Mouse (Mus musculus): ENCODE data around the gene Tcaim. TPM values are rescaled to one million over a fixed set of nuclear protein-coding genes. Genes with fewer than 3 reads are reported as not detected.

The Tcaim gene
- 8.1 and 9.3 TPM in 2 replicates for polyA plus RNA-seq (2016; fragmentation: Nextera tagmentation; extraction: Ambion mirVana)

DNA sequence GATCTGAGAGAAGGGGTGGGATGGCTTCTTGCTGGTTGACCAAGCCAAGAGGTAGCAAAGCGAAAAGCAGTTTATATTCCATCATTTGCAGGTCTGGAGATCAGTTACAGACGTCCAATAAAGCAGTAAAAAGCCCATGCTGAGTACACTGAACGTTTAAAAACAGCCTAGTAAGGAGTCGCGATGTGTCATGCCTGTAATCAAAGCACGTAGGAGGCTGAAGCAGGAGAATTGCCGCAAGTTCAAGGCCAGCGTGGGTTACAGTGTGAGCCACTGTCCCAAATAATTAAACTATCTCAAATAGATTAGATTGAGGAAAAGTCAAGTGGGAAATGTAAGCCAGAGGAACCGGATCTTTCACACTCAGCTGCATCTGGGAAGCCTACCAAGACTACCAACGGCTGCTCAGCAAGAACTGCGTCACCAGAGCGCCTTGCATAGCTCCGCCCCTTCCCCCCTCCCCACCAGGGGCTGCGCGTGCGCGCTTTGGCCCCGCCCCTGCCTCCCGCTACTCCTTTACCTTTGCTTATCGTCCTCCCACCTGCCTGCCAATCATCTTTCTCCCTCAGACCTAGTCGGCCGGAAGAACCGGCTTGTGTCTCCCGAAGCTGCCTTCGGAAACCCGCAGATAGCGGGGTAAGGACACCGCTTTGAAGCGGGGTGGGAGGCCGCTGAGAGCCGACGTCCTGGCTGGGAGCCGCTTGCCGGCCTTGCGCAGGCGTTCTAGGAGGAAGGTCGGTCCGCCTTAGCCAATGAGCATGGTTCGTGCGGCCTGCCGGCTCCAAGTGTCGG is at the start of gene Tcaim:
Gene Tcaim, plus strand, starts transcription at position 487 of the 792 bp plus-strand sequence.
- WGBS: 7% methylated on average over 42 of the region's 42 CpGs
- peak; percentile 99 for ATAC-seq (ENCODE audit: low FRiP score)
- H3K4me2 ChIP-seq (replicated peaks): peak within 1 kb of the TSS; percentile 86

DNA sequence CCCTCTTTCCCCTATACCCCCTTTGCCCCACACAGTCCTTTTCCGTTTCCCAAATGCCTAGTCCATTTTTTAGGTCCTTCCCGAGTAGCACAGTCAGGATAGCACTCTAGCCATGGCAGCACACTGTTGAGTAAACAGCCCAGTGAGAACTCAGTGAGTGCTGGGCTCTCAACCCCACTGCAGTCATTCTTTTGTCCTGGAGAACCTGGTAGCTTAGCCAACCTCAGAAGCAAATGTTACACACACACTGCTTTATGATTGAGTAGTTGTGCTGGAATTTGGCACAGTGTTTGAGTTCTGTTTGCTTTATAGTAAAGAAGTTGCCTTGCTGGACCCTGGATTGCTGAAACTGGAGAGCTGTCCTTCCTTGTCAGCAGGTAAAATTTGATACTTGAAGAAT is 47.7 kb upstream of the Tcaim start:
- WGBS: 48% methylated on average over 2 of the region's 2 CpGs

More for the DNA sequence above, at the start of gene Tcaim:
- Histone ChIP-seq H3K27me3 (no peaks in the 10 kb centered on the region), H3K9me3 (replicated peaks) (no peaks in the 10 kb centered on the region), H3K4me1 (peaks cover 10% of the 10 kb centered on the region), H3K27ac (peak within 1 kb of the TSS; percentile 88), H3K36me3 (peaks cover 6% of the 10 kb centered on the region; the same call in 1 of the 2 replicates), H3K4me3 (peak within 1 kb of the TSS; percentile 50), H3K9ac (peak within 1 kb of the TSS; percentile 77)

DNA sequence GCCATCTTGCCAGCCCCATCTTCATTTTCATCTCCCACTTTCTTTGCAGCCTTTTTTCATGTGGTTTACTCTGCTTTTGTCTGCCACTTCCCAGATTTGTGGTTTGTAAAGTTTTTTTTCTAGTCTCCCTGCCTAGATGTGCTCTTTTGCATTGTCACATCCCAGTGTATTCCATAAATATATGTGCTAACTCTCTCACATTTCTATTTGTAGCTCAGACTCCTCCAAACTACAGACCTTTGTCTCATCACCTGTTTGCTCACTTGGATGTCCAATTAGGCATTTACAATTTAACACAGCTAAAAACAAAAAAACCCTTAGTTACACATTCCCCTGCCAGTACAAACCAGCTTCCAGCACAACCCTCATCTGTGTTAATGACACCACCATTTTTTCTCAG is 45.2 kb upstream of the Tcaim start:
- Histone ChIP-seq H3K4me2 (replicated peaks) (no peak overlapping the region), H3K27ac (no peak overlapping the region), H3K27me3 (no peaks in the 10 kb centered on the region), H3K9ac (no peak overlapping the region), H3K4me1 (no peaks in the 10 kb centered on the region), H3K4me3 (no peak overlapping the region), H3K36me3 (no peaks in the 10 kb centered on the region), H3K9me3 (replicated peaks) (no peaks in the 10 kb centered on the region)
- no peak for ATAC-seq (ENCODE audit: low FRiP score)

More for the DNA sequence above, 47.7 kb upstream of the Tcaim start:
- H3K27ac ChIP-seq: no peak overlapping the region
- H3K9me3 ChIP-seq (replicated peaks): no peaks in the 10 kb centered on the region
- H3K27me3 ChIP-seq: no peaks in the 10 kb centered on the region
- ATAC-seq (ENCODE audit: low FRiP score): no peak
- H3K9ac ChIP-seq: no peak overlapping the region
- no peak overlapping the region for H3K4me2 ChIP-seq (replicated peaks)
- no peaks in the 10 kb centered on the region for H3K4me1 ChIP-seq
- no peaks in the 10 kb centered on the region for H3K36me3 ChIP-seq
- H3K4me3 ChIP-seq: no peak overlapping the region

DNA sequence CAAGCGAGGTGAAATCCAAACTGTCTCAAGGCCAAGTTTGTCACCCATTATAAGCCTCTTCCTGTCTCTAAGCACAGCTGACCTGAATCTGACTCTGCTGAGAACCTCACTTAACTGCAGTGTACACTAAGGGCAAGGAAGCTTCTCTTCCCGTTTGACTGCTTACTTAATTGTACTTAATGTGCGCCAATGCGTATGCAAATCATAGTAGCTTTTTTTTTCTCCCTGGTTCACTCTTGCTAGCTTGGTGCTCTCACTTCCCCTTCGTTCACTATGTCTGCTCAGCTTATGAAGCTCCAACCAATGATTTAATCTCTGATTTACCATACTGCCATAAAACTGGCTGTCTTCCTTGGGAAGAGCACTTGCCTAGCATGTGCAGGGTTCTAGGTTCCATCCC is 20.1 kb upstream of the Tcaim start:
- Histone ChIP-seq H3K4me1 (no peaks in the 10 kb centered on the region), H3K27ac (no peak overlapping the region), H3K9me3 (replicated peaks) (no peaks in the 10 kb centered on the region), H3K36me3 (no peaks in the 10 kb centered on the region), H3K4me3 (no peak overlapping the region), H3K4me2 (replicated peaks) (no peak overlapping the region), H3K9ac (no peak overlapping the region), H3K27me3 (no peaks in the 10 kb centered on the region)
- 88% methylated on average over 5 of the region's 5 CpGs for WGBS
- ATAC-seq (ENCODE audit: low FRiP score): no peak

DNA sequence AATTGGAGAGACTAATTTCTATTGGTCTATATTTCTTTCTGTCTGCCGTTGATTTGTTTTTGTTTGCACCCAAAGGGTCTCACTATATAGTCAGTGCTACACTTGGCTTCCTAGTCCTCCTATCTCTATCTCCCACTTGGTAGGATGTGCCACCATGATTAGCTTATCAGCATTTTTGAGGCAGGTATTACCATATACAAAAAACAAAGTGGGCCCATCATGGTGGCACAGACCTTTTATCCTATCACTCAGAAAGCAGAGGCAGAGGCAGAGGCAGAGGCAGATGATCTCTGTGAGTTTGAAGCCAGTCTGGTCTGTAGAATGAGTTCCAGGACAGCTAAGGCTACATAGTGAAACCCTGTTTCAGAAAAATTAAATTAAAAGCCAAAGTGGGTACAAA is 18.8 kb upstream of the Tcaim start:
- Histone ChIP-seq H3K9ac (no peak overlapping the region), H3K4me1 (no peaks in the 10 kb centered on the region), H3K9me3 (replicated peaks) (no peaks in the 10 kb centered on the region), H3K36me3 (no peaks in the 10 kb centered on the region), H3K27ac (no peak overlapping the region), H3K4me2 (replicated peaks) (no peak overlapping the region), H3K4me3 (no peak overlapping the region), H3K27me3 (no peaks in the 10 kb centered on the region)
- no peak for ATAC-seq (ENCODE audit: low FRiP score)
- 92% methylated on average over 1 of the region's 1 CpGs for WGBS

DNA sequence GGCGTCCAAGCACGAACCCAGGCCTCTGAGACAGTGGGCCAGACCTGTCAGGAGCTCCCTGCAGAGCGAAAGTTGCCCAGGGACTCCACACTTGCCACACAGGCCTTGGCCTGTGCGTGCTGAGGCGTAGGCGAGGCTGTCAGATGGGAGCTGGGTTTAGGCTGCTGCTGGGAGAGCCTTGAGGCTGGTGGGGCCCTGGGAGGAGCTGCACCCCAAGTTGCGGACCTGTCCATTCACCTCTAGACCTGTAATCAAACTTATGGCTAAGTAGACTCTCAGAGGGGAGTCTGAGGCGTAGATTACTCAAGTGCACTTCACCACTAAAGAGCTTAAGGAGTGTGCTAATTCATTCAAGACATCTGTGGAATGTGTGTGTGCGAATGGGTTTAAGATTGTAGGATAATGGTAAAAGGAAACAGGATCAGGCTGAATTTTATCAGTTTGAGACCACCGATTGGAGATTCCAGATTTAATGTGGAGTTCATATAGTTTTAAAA is 554 bp downstream of the Tcaim start:
- 20% methylated on average over 10 of the region's 10 CpGs for WGBS
- Histone ChIP-seq H3K9me3 (replicated peaks) (no peaks in the 10 kb centered on the region), H3K36me3 (peaks cover 6% of the 10 kb centered on the region; the same call in 1 of the 2 replicates), H3K9ac (peak overlapping the region; percentile 77), H3K4me3 (peak overlapping the region; percentile 50), H3K27ac (peak overlapping the region; percentile 88), H3K4me2 (replicated peaks) (peak overlapping the region; percentile 86), H3K27me3 (no peaks in the 10 kb centered on the region), H3K4me1 (peaks cover 10% of the 10 kb centered on the region)
- no peak for ATAC-seq (ENCODE audit: low FRiP score)

DNA sequence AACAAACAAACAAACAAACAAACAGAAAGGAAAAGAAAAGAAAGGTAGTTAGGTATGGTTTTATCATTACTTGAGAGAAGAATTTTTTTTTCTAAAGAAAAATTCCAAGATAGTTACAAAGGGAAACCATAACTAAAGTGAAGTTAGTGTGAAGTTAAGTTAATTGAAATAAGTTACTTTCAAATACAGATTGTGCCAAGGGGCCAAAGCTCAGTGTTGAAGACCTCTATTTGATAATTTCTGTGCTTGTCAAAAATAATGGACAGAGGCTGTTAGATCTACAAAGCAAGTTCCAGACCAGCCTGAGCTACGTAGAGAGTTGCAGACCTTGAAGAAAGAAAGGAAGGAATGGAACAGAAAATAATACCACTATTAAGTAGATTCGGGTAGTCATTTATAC is 1.8 kb downstream of the Tcaim start:
- Histone ChIP-seq H3K36me3 (peaks cover 6% of the 10 kb centered on the region; the same call in 1 of the 2 replicates), H3K9me3 (replicated peaks) (no peaks in the 10 kb centered on the region), H3K4me3 (no peak overlapping the region), H3K4me1 (peaks cover 10% of the 10 kb centered on the region), H3K27me3 (no peaks in the 10 kb centered on the region), H3K9ac (no peak overlapping the region), H3K4me2 (replicated peaks) (no peak overlapping the region), H3K27ac (no peak overlapping the region)
- 86% methylated on average over 2 of the region's 2 CpGs for WGBS
- no peak for ATAC-seq (ENCODE audit: low FRiP score)

DNA sequence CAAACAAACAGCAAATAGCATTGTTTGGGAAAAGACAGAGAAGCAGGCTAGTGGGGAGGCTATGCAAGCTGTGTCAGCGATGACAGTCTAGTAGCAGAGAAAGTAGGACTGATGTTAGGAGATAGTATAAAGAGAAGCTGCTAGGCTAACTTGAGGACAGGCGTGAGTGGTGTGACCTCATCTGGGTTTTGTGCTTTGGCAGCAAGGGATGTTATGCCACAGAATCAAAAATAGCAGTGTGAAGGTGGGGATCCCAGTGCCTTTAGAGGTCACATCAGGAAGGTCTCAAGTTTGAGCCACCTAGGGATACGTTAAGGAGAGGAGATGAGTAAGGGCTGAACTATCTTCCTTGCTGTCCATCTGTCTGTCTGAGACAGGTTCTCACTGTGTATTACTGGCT is 4.9 kb downstream of the Tcaim start:
- no peak overlapping the region for H3K4me3 ChIP-seq
- no peaks in the 10 kb centered on the region for H3K27me3 ChIP-seq
- no peaks in the 10 kb centered on the region for H3K9me3 ChIP-seq (replicated peaks)
- peaks cover 15% of the 10 kb centered on the region; the same call in 1 of the 2 replicates for H3K36me3 ChIP-seq
- no peak overlapping the region for H3K9ac ChIP-seq
- 89% methylated on average over 3 of the region's 3 CpGs for WGBS
- H3K4me1 ChIP-seq: peaks cover 10% of the 10 kb centered on the region
- ATAC-seq (ENCODE audit: low FRiP score): no peak
- H3K27ac ChIP-seq: no peak overlapping the region
- H3K4me2 ChIP-seq (replicated peaks): no peak overlapping the region

DNA sequence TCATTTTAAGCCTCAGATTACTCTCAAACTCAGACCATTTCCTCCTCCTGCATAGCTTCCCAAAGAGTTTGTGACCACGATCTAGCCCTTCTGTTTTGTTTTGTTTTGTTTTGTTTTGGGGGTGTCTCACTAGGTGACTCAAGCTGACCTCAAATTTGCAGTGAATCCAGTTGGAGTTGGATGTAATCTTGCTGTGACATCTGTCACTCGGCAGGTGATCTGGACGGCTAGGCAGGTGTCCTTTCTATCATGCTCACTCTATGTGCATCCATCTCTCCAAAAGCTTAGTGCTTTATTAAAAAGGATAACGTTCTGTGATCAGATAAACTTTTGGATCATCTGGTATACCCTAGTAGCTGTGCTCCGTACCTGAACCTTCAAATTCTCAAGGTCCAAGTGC is 7.0 kb downstream of the Tcaim start:
- Histone ChIP-seq H3K27me3 (no peaks in the 10 kb centered on the region), H3K36me3 (peaks cover 15% of the 10 kb centered on the region; the same call in 1 of the 2 replicates), H3K4me3 (no peak overlapping the region), H3K4me2 (replicated peaks) (no peak overlapping the region), H3K4me1 (no peaks in the 10 kb centered on the region), H3K9me3 (replicated peaks) (no peaks in the 10 kb centered on the region), H3K27ac (no peak overlapping the region), H3K9ac (no peak overlapping the region)
- 92% methylated on average over 5 of the region's 5 CpGs for WGBS
- no peak for ATAC-seq (ENCODE audit: low FRiP score)

DNA sequence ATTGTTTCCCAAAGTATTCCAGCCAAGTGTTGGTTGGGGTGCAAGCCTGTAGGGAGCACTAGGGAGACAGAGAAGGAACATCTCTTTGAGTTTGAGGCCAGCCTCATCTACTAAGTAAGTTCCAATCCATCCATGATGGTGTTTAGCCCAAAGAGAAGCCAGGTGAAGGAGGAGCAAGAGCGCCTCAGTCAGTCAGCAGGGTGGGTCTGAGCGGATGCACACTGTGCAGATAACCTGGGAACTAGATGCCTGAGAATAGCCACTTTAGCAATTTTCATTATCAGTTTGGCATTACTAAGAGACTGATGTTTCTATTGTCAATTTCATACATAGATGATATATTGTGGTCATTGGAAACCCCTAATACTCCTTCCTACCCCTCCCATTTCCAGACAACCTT is 9.4 kb downstream of the Tcaim start:
- ATAC-seq (ENCODE audit: low FRiP score): no peak
- Histone ChIP-seq H3K4me2 (replicated peaks) (no peak overlapping the region), H3K4me1 (no peaks in the 10 kb centered on the region), H3K9ac (no peak overlapping the region), H3K9me3 (replicated peaks) (no peaks in the 10 kb centered on the region), H3K27me3 (no peaks in the 10 kb centered on the region), H3K27ac (no peak overlapping the region), H3K36me3 (peaks cover 17% of the 10 kb centered on the region), H3K4me3 (no peak overlapping the region)
- 86% methylated on average over 2 of the region's 2 CpGs for WGBS

DNA sequence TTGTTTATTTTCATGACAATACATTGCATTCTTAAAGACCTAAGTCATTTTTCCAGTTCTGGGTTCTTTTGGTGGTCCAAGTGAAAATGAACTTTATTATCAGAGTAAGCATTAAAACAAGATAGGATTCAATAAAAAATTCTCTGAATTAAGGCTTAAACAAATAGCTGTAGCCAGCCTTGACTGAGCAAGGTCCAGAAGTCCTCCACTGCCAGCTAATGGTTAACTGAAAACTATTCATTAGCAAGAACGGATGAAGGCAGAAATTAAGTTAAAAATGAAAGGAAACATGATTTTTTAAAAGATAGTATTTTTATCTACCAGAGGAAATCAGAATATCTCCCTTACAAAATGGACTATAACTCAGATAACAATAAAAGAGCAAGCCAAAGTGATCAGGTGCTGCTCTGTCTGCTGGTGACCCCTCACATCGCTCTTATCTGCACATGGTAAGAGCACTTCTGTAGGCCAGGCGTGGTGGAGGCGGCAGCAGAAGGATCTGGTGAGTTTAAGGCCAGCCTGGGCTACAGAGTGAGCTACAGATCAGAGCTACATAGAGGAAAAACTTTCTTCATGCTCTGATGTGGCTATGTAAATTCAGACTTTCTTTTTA is 10.0 kb downstream of the Tcaim start:
- WGBS: 90% methylated on average over 4 of the region's 4 CpGs
- ATAC-seq (ENCODE audit: low FRiP score): no peak

DNA sequence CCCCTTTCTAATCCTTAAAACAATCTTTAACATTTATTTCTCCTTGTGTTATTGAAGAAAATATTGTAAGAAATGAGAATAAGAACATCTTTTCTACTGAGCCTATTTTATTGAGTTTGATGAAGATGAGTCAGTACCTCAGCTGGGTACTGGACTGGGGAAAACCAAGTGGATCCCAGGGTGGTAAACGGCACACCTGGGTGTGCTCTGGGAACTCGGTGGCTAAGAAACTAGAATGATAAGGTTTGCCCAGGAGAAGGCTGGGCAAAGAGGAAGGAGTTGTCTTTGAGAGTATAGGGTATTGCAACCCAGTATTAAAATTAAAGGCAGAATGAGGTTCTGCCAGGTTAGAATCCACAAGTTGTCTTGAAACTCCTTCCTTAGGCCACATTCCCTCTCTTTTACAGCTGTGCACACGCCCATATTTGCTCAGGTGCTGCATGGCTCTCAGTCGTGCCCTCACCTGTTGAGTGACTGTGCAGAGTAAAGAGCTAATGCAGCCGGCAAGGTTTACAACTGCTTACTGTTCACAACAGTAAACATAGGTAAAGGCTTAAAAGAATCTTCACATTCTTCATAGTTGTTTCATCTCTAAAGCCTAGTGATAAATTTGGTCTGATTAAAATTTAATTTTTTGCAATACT is 18.2 kb downstream of the Tcaim start:
- peaks cover 41% of the 10 kb centered on the region for H3K36me3 ChIP-seq
- 89% methylated on average over 5 of the region's 5 CpGs for WGBS
- ATAC-seq (ENCODE audit: low FRiP score): no peak
- no peak overlapping the region for H3K4me2 ChIP-seq (replicated peaks)
- H3K4me1 ChIP-seq: no peaks in the 10 kb centered on the region
- no peak overlapping the region for H3K4me3 ChIP-seq
- H3K27ac ChIP-seq: no peak overlapping the region
- H3K9ac ChIP-seq: no peak overlapping the region
- no peaks in the 10 kb centered on the region for H3K9me3 ChIP-seq (replicated peaks)
- no peaks in the 10 kb centered on the region for H3K27me3 ChIP-seq

More for the DNA sequence above, 10.0 kb downstream of the Tcaim start:
- no peaks in the 10 kb centered on the region for H3K9me3 ChIP-seq (replicated peaks)
- peaks cover 17% of the 10 kb centered on the region for H3K36me3 ChIP-seq
- H3K27me3 ChIP-seq: no peaks in the 10 kb centered on the region
- no peak overlapping the region for H3K4me3 ChIP-seq
- H3K9ac ChIP-seq: no peak overlapping the region
- no peak overlapping the region for H3K27ac ChIP-seq
- H3K4me1 ChIP-seq: no peaks in the 10 kb centered on the region
- H3K4me2 ChIP-seq (replicated peaks): no peak overlapping the region
